In genomic region chr12:77597627-77598333, GRCm38 (mm10) we compare ENCODE assay signal across 9 mouse cellular contexts.
DNase-seq lines count a peak whose midpoint lies in the region; ATAC-seq lines count a peak whose summit lies in the region.
"Had no signal": no experiment of that assay in that cellular context is flagged by ENCODE, and none has a peak within 500 bp of the region (broad histone marks: within the 10 kb centered on the region; RNA-seq: fewer than 3 reads in every experiment).

No protein-coding gene starts in this region.

- H3K4me3 ChIP-seq in embryonic facial prominence, embryonic 15.5 days (replicated peaks) = no peak overlapping the region
- H3K4me3 ChIP-seq in hindbrain, embryonic 10.5 days = no peak overlapping the region
- H3K4me3 ChIP-seq in limb, embryonic 12.5 days (replicated peaks) = no peak overlapping the region
- H3K4me3 ChIP-seq: myocyte had no signal

- no peaks in the 10 kb centered on the region for H3K9me3 ChIP-seq in embryonic facial prominence, embryonic 15.5 days (replicated peaks)
- no peaks in the 10 kb centered on the region for H3K9me3 ChIP-seq in hindbrain, embryonic 10.5 days
- no peaks in the 10 kb centered on the region for H3K9me3 ChIP-seq in limb, embryonic 12.5 days

- 43% methylated on average over 3 of the region's 3 CpGs for WGBS in embryonic facial prominence, embryonic 15.5 days
- 47% methylated on average over 3 of the region's 3 CpGs for WGBS in hindbrain, embryonic 10.5 days
- WGBS in limb, embryonic 12.5 days = 16% methylated on average over 3 of the region's 3 CpGs

- H3K27me3 ChIP-seq in embryonic facial prominence, embryonic 15.5 days = no peaks in the 10 kb centered on the region
- H3K27me3 ChIP-seq in hindbrain, embryonic 10.5 days (ENCODE audit: insufficient read depth, poor library complexity, severe bottlenecking) = no peaks in the 10 kb centered on the region
- H3K27me3 ChIP-seq in limb, embryonic 12.5 days = no peaks in the 10 kb centered on the region

- ATAC-seq in embryonic facial prominence, embryonic 15.5 days (ENCODE audit: insufficient number of reproducible peaks, low FRiP score, low TSS enrichment, low read depth) = peak; percentile 56; the same call in 1 of the 2 replicates
- ATAC-seq in limb, embryonic 12.5 days (ENCODE audit: insufficient number of reproducible peaks, insufficient read depth, low FRiP score, low TSS enrichment, low read depth) = peak; percentile 37; the same call in 1 of the 2 replicates

- H3K4me2 ChIP-seq in embryonic facial prominence, embryonic 15.5 days (replicated peaks) = no peak overlapping the region
- no peak overlapping the region for H3K4me2 ChIP-seq in limb, embryonic 12.5 days

- no peak overlapping the region for H3K27ac ChIP-seq in embryonic facial prominence, embryonic 15.5 days (replicated peaks)
- peak overlapping the region; percentile 30; the same call in 1 of the 2 replicates for H3K27ac ChIP-seq in hindbrain, embryonic 10.5 days
- H3K27ac ChIP-seq in limb, embryonic 12.5 days = 0 out of 2 replicates have a peak overlapping the region, but pooled peaks have one; percentile 64

- no peaks in the 10 kb centered on the region for H3K36me3 ChIP-seq in embryonic facial prominence, embryonic 15.5 days
- H3K36me3 ChIP-seq in hindbrain, embryonic 10.5 days = no peaks in the 10 kb centered on the region
- no peaks in the 10 kb centered on the region for H3K36me3 ChIP-seq in limb, embryonic 12.5 days

- H3K9ac ChIP-seq in embryonic facial prominence, embryonic 15.5 days = no peak overlapping the region
- H3K9ac ChIP-seq in limb, embryonic 12.5 days (replicated peaks) = no peak overlapping the region

- DNase-seq in adrenal gland, postnatal 14 days = peak; percentile 19
- DNase-seq in adrenal gland, postnatal 25 days = no peak
- no peak for DNase-seq in hindbrain, embryonic 10.5 days (ENCODE audit: low spot score)
- DNase-seq in frontal cortex, adult 2 months (ENCODE audit: extremely low spot score in 1 of 2, low spot score in 1 of 2) = no peak
- DNase-seq in thymus, postnatal 14 days = no peak
- DNase-seq in left cerebral cortex, adult 8-10 months (ENCODE audit: low spot score in 2 of 2) = no peak

- peaks cover 10% of the 10 kb centered on the region; the same call in 1 of the 2 replicates for H3K4me1 ChIP-seq in embryonic facial prominence, embryonic 15.5 days
- peaks cover 21% of the 10 kb centered on the region for H3K4me1 ChIP-seq in hindbrain, embryonic 10.5 days (replicated peaks)
- H3K4me1 ChIP-seq in limb, embryonic 12.5 days (replicated peaks) = peaks cover 45% of the 10 kb centered on the region
